Mouse (Mus musculus): Measurements from ENCODE around the gene Gramd1c. TPM values are rescaled to one million over a fixed set of nuclear protein-coding genes. Genes with fewer than 3 reads are reported as not detected.
A peak's percentile ranks its signal among the peaks of the same experiment; 100 is the strongest.

The Gramd1c gene
- polyA plus RNA-seq, 2 experiments: 1.6 to 2.2 TPM

DNA sequence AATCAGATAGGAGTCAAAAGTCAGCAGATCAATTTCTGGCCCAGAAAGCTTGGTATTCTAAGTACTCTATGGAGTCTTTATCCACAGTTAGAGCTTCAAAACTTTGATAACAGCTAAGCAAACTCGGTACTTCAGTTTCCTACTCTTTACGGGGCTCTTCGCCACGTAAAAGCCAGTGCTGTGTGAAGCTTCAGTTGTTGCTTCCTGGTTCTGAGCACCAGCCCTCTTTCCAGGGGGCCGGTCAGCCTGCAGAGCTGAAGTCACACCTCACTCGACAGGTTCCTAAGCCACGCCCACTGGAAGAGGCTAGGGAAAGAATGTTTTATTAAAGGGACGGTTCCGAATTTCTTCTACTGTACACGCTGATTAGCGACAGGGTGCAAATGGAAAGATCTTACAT lies 47.0 kb downstream of the Gramd1c start:
- peak; percentile 34; the same call in 1 of the 2 replicates for ATAC-seq (ENCODE audit: insufficient read depth)
- no peak overlapping the region for H3K27ac ChIP-seq
- peaks cover 30 to 33% of the 10 kb centered on the region in 2 experiments for H3K4me1 ChIP-seq (replicated peaks; ENCODE audit: control insufficient read depth in 2 of 2, insufficient read depth in 2 of 2, low read length in 1 of 2)
- DNase-seq (ENCODE audit: low read depth in 3 of 3, low spot score in 3 of 3): peak; percentile 42 to 60 (median 47)
- H3K4me3 ChIP-seq (ENCODE audit: insufficient read depth in 1 of 2, low read depth in 2 of 2, low read length in 2 of 2): peak overlapping the region; percentile 8 to 45
- peak overlapping the region; percentile 47 for H3K9ac ChIP-seq (replicated peaks)
- WGBS (ENCODE audit: insufficient replicate concordance): 6% methylated on average over 11 of the region's 11 CpGs
- no peaks in the 10 kb centered on the region for H3K27me3 ChIP-seq (ENCODE audit: control insufficient read depth, insufficient read depth, low read length)
- H3K36me3 ChIP-seq (replicated peaks; ENCODE audit: control insufficient read depth, insufficient read depth, low read depth): no peaks in the 10 kb centered on the region
- TF ChIP-seq CTCF (IDR thresholded peaks at IDR 0.05; ENCODE audit: low read depth) (no peak), EP300 (IDR thresholded peaks at IDR 0.05; ENCODE audit: low read depth) (no peak)
- H3K9me3 ChIP-seq (ENCODE audit: control insufficient read depth, low read length): no peaks in the 10 kb centered on the region
- H3K4me2 ChIP-seq (ENCODE audit: low read depth): peak overlapping the region; percentile 67

- H3K36me3 ChIP-seq (replicated peaks; ENCODE audit: control insufficient read depth, insufficient read depth, low read depth): no peaks in the 10 kb centered on the region
- no peak for TF ChIP-seq CTCF (IDR thresholded peaks at IDR 0.05; ENCODE audit: low read depth)
- no peak for TF ChIP-seq EP300 (IDR thresholded peaks at IDR 0.05; ENCODE audit: low read depth)
- H3K27ac ChIP-seq: no peak overlapping the region
- WGBS (ENCODE audit: insufficient replicate concordance): 39% methylated on average over 16 of the region's 16 CpGs
- H3K4me1 ChIP-seq (replicated peaks; ENCODE audit: control insufficient read depth in 2 of 2, insufficient read depth in 2 of 2, low read length in 1 of 2): peaks cover 30 to 33% of the 10 kb centered on the region in 2 experiments
- H3K9ac ChIP-seq (replicated peaks): peak overlapping the region; percentile 47
- H3K4me2 ChIP-seq (ENCODE audit: low read depth): peak overlapping the region; percentile 67
- no peak for ATAC-seq (ENCODE audit: insufficient read depth)
- peak overlapping the region; percentile 8 to 45 for H3K4me3 ChIP-seq (ENCODE audit: insufficient read depth in 1 of 2, low read depth in 2 of 2, low read length in 2 of 2)
- no peaks in the 10 kb centered on the region for H3K9me3 ChIP-seq (ENCODE audit: control insufficient read depth, low read length)
- H3K27me3 ChIP-seq (ENCODE audit: control insufficient read depth, insufficient read depth, low read length): no peaks in the 10 kb centered on the region
- no peak for DNase-seq (ENCODE audit: low read depth in 3 of 3, low spot score in 3 of 3)
These were observed 47.6 kb downstream of the Gramd1c start for GRCm38 (mm10) chr16:44015416-44016158.

DNA sequence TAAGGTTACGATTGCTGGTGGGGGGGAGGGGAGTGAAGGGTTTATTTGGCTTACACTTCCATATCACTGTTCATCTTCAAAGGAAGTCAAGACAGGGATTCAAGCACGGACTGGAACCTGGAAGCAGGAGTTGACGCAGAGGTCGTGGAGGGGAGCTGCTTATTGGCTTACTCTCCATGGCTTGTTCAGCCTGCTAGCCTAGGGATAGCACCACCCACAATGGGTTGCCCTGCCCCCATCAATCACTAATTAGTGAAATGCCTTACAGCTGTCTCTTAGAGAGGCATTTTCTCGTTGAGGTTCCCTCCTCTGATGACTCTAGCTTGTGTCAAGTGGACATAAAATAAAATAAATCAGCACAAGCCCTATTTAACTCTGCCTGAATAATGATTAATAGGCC lies 52.1 kb downstream of the Gramd1c start:
- Histone ChIP-seq H3K27ac (no peak overlapping the region), H3K4me2 (ENCODE audit: low read depth) (no peak overlapping the region), H3K36me3 (replicated peaks; ENCODE audit: control insufficient read depth, insufficient read depth, low read depth) (no peaks in the 10 kb centered on the region), H3K27me3 (ENCODE audit: control insufficient read depth, insufficient read depth, low read length) (no peaks in the 10 kb centered on the region), H3K4me1 (replicated peaks; ENCODE audit: control insufficient read depth in 2 of 2, insufficient read depth in 2 of 2, low read length in 1 of 2) (peaks cover 0 to 4% of the 10 kb centered on the region in 2 experiments; a peak in 2 of 4 replicates), H3K9me3 (ENCODE audit: control insufficient read depth, low read length) (no peaks in the 10 kb centered on the region), H3K9ac (replicated peaks) (no peak overlapping the region), H3K4me3 (ENCODE audit: insufficient read depth in 1 of 2, low read depth in 2 of 2, low read length in 2 of 2) (no peak overlapping the region)
- TF ChIP-seq EP300 (IDR thresholded peaks at IDR 0.05; ENCODE audit: low read depth): no peak
- no peak for TF ChIP-seq CTCF (IDR thresholded peaks at IDR 0.05; ENCODE audit: low read depth)
- ATAC-seq (ENCODE audit: insufficient read depth) (no peak), DNase-seq (ENCODE audit: low read depth in 3 of 3, low spot score in 3 of 3) (no peak)
- 63% methylated on average over 5 of the region's 5 CpGs for WGBS (ENCODE audit: insufficient replicate concordance)

DNA sequence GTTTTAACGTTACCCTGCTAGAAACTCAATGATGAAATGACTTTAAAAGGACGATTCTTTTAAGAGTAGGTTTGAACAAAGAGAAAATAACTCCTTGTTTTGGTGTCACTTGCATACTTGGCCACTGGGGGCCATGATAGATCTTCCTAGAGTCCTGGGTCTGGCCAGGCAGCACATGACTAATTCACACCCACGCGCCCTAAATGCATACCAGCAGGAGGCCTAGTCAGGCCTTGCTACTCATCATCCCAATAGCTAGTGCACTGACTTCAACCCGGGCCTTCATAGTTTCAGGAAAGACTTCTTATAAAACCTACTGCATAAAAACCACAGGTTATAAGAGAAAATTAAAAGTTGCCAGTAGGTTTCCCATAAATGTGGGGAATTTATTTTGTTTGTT lies 61.1 kb downstream of the Gramd1c start:
- H3K36me3 ChIP-seq (replicated peaks; ENCODE audit: control insufficient read depth, insufficient read depth, low read depth): no peaks in the 10 kb centered on the region
- H3K4me1 ChIP-seq (replicated peaks; ENCODE audit: control insufficient read depth in 2 of 2, insufficient read depth in 2 of 2, low read length in 1 of 2): no peaks in the 10 kb centered on the region
- H3K9ac ChIP-seq (replicated peaks): no peak overlapping the region
- TF ChIP-seq CTCF (IDR thresholded peaks at IDR 0.05; ENCODE audit: low read depth) (peak; percentile 54), EP300 (IDR thresholded peaks at IDR 0.05; ENCODE audit: low read depth) (no peak)
- ATAC-seq (ENCODE audit: insufficient read depth) (peak; percentile 31; the same call in 1 of the 2 replicates), DNase-seq (ENCODE audit: low read depth in 3 of 3, low spot score in 3 of 3) (no peak)
- no peak overlapping the region for H3K27ac ChIP-seq
- no peaks in the 10 kb centered on the region for H3K9me3 ChIP-seq (ENCODE audit: control insufficient read depth, low read length)
- H3K4me2 ChIP-seq (ENCODE audit: low read depth): no peak overlapping the region
- H3K4me3 ChIP-seq (ENCODE audit: insufficient read depth in 1 of 2, low read depth in 2 of 2, low read length in 2 of 2): no peak overlapping the region
- 65% methylated on average over 5 of the region's 5 CpGs for WGBS (ENCODE audit: insufficient replicate concordance)
- H3K27me3 ChIP-seq (ENCODE audit: control insufficient read depth, insufficient read depth, low read length): no peaks in the 10 kb centered on the region

GRCm38 (mm10) chr16:43999541-43999940 lies 63.6 kb downstream of the Gramd1c start:
- 72% methylated on average over 5 of the region's 5 CpGs for WGBS (ENCODE audit: insufficient replicate concordance)
- no peaks in the 10 kb centered on the region for H3K4me1 ChIP-seq (replicated peaks; ENCODE audit: control insufficient read depth in 2 of 2, insufficient read depth in 2 of 2, low read length in 1 of 2)
- H3K36me3 ChIP-seq (replicated peaks; ENCODE audit: control insufficient read depth, insufficient read depth, low read depth): no peaks in the 10 kb centered on the region
- H3K27ac ChIP-seq: no peak overlapping the region
- H3K4me2 ChIP-seq (ENCODE audit: low read depth): no peak overlapping the region
- no peak overlapping the region for H3K4me3 ChIP-seq (ENCODE audit: insufficient read depth in 1 of 2, low read depth in 2 of 2, low read length in 2 of 2)
- no peaks in the 10 kb centered on the region for H3K27me3 ChIP-seq (ENCODE audit: control insufficient read depth, insufficient read depth, low read length)
- TF ChIP-seq CTCF (IDR thresholded peaks at IDR 0.05; ENCODE audit: low read depth) (no peak), EP300 (IDR thresholded peaks at IDR 0.05; ENCODE audit: low read depth) (no peak)
- no peaks in the 10 kb centered on the region for H3K9me3 ChIP-seq (ENCODE audit: control insufficient read depth, low read length)
- ATAC-seq (ENCODE audit: insufficient read depth) (no peak), DNase-seq (ENCODE audit: low read depth in 3 of 3, low spot score in 3 of 3) (no peak)
- no peak overlapping the region for H3K9ac ChIP-seq (replicated peaks)

Data from liver, embryonic 14.5 days (tissue).